Mouse (Mus musculus) myocyte (in vitro differentiated cells): Measurements from ENCODE around the gene Ercc6l2. TPM values are rescaled to one million over a fixed set of nuclear protein-coding genes. Genes with fewer than 3 reads are reported as not detected.

Experiments
- H3K27me3 ChIP-seq: one replicate; pipeline ENCODE4 v1.6.1; 2011; ENCODE audit not compliant: control insufficient read depth, insufficient read depth, insufficient read length
- H3K36me3 ChIP-seq: one replicate; pipeline ENCODE4 v1.6.1; 2011; ENCODE audit not compliant: control insufficient read depth, insufficient read depth
- H3K4me2 ChIP-seq: one replicate; pipeline ENCODE4 v1.6.1; 2011; ENCODE audit warnings: low read depth, control low read depth
- H3K4me3 ChIP-seq: one replicate; pipeline ENCODE4 v1.5.1; 2011; ENCODE audit warnings: mild to moderate bottlenecking, control low read depth, moderate library complexity
- H3K79me2 ChIP-seq: one replicate; pipeline ENCODE4 v1.6.1; 2011; ENCODE audit not compliant: control insufficient read depth, insufficient read depth
- H3ac ChIP-seq: one replicate; pipeline ENCODE4 v1.6.1; 2011; ENCODE audit not compliant: control insufficient read depth, insufficient read length
- CEBPB ChIP-seq: IDR thresholded peaks from 2 replicates; pipeline ENCODE4 v1.6.1; 2011; ENCODE audit warnings: mild to moderate bottlenecking, moderate library complexity; ENCODE audit not compliant: poor library complexity, insufficient read depth, severe bottlenecking
- E2F4 ChIP-seq: IDR thresholded peaks from one replicate; pipeline ENCODE4 v1.6.1; 2011; ENCODE audit warnings: mild to moderate bottlenecking, control low read depth, moderate library complexity; ENCODE audit not compliant: insufficient read depth
- MAX ChIP-seq: IDR thresholded peaks from one replicate; pipeline ENCODE4 v1.6.1; 2011; ENCODE audit warnings: low read depth, mild to moderate bottlenecking, control low read depth
- MYOD1 ChIP-seq, 3 experiments: IDR thresholded peaks; one replicate each; pipeline ENCODE4 v1.6.1; 2011; ENCODE audit warnings: control low read depth in 2 of 3, low read depth in 2 of 3, mild to moderate bottlenecking in 2 of 3, moderate library complexity in 1 of 3; ENCODE audit not compliant: insufficient read length in 2 of 3, control insufficient read depth in 1 of 3
- MYOG ChIP-seq, 3 experiments: IDR thresholded peaks; one replicate each; pipeline ENCODE4 v1.6.1; 2011; ENCODE audit warnings: control low read depth in 2 of 3, low read depth in 2 of 3, mild to moderate bottlenecking in 2 of 3; ENCODE audit not compliant: insufficient read length in 2 of 3, control insufficient read depth in 1 of 3, insufficient read depth in 1 of 3
- POLR2A ChIP-seq: IDR thresholded peaks from one replicate; pipeline ENCODE4 v1.6.1; 2011; ENCODE audit warnings: low read depth, mild to moderate bottlenecking, control low read depth, moderate library complexity; ENCODE audit not compliant: insufficient read length
- POLR2AphosphoS2 ChIP-seq: IDR thresholded peaks from one replicate; pipeline ENCODE4 v1.6.1; 2011; ENCODE audit warnings: low read depth, control low read depth; ENCODE audit not compliant: insufficient read length
- REST ChIP-seq: IDR thresholded peaks from one replicate; pipeline ENCODE4 v1.6.1; 2011; ENCODE audit warnings: mild to moderate bottlenecking, control low read depth, moderate library complexity; ENCODE audit not compliant: insufficient read depth, insufficient read length
- SRF ChIP-seq: IDR thresholded peaks from one replicate; pipeline ENCODE4 v1.6.1; 2011; ENCODE audit warnings: low read depth; ENCODE audit not compliant: control insufficient read depth, insufficient read length
- TCF12 ChIP-seq: IDR thresholded peaks from one replicate; pipeline ENCODE4 v1.6.1; 2011; ENCODE audit warnings: mild to moderate bottlenecking, control low read depth; ENCODE audit not compliant: poor library complexity, insufficient read depth, severe bottlenecking
- TCF3 ChIP-seq: IDR thresholded peaks from one replicate; pipeline ENCODE4 v1.6.1; 2011; ENCODE audit warnings: low read depth, control low read depth; ENCODE audit not compliant: insufficient read length
- USF1 ChIP-seq: IDR thresholded peaks from one replicate; pipeline ENCODE4 v1.6.1; 2011; ENCODE audit warnings: low read depth, mild to moderate bottlenecking, control low read depth, moderate library complexity
- polyA plus RNA-seq: library from polyadenylated mRNA; unstranded; fragments of >200 nt; fragmentation: generic; extraction: Trizol; gene quantifications from one replicate; pipeline ENCODE4 v1.2.1, GENCODE M21; 2012; ENCODE audit warnings: missing spikeins

The Ercc6l2 gene
- polyA plus RNA-seq, result 3.4 TPM

- Histone ChIP-seq H3K27me3 (no peaks in the 10 kb centered on the region), H3K4me3 (peak within 1 kb of the TSS; percentile 44), H3ac (peak within 1 kb of the TSS; percentile 85), H3K4me2 (peak within 1 kb of the TSS; percentile 83), H3K36me3 (no peaks in the 10 kb centered on the region), H3K79me2 (peaks cover 11% of the 10 kb centered on the region)
- TF ChIP-seq SRF (no peak), TCF3 (no peak), MYOG (IDR thresholded peaks at IDR 0.05; ENCODE audit: control insufficient read depth in 1 of 3, insufficient read depth in 1 of 3, insufficient read length in 2 of 3, low read depth in 2 of 3) (peak in 1 of 3 experiments; percentile 39), POLR2AphosphoS2 (peak; percentile 94), REST (no peak), MAX (no peak), USF1 (no peak), MYOD1 (IDR thresholded peaks at IDR 0.05; ENCODE audit: control insufficient read depth in 1 of 3, insufficient read length in 2 of 3, low read depth in 2 of 3) (no peak), E2F4 (peak; percentile 79), POLR2A (peak; percentile 83), TCF12 (no peak), CEBPB (no peak)
These were observed at the start of gene Ercc6l2 for GRCm38 (mm10) chr13:63814746-63815681. Gene Ercc6l2 (plus strand): TSS chr13:63815240.

DNA sequence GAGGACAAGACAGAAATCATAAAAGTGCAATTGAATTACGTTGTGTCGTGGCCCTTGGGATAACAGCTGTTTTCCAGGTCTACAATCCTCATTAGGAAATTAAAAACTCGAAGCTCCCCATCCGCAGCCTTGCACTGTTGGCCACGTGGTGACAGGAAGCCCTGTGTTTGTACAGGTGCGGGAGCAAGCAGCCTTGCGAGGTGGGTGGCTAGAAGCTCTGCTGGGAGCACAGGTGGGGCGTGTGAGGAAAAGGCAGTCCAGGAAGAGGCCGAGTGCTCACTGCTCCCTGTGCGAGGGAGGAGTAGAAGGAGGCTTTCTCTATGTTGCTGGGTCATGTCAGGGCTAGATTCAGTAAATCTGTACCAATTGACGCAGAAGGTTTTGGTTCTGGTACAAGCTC lies 49.0 kb upstream of the Ercc6l2 start:
- H3K36me3 ChIP-seq, result no peaks in the 10 kb centered on the region
- no peaks in the 10 kb centered on the region for H3K79me2 ChIP-seq
- no peak overlapping the region for H3ac ChIP-seq
- TF ChIP-seq CEBPB (no peak), MYOD1 (IDR thresholded peaks at IDR 0.05; ENCODE audit: control insufficient read depth in 1 of 3, insufficient read length in 2 of 3, low read depth in 2 of 3) (no peak), TCF12 (no peak), SRF (no peak), MYOG (IDR thresholded peaks at IDR 0.05; ENCODE audit: control insufficient read depth in 1 of 3, insufficient read depth in 1 of 3, insufficient read length in 2 of 3, low read depth in 2 of 3) (no peak), POLR2A (no peak), TCF3 (no peak), MAX (no peak), E2F4 (no peak), REST (no peak), POLR2AphosphoS2 (no peak), USF1 (no peak)
- H3K27me3 ChIP-seq, result peaks cover 4% of the 10 kb centered on the region
- H3K4me2 ChIP-seq, result no peak overlapping the region
- H3K4me3 ChIP-seq, result no peak overlapping the region

DNA sequence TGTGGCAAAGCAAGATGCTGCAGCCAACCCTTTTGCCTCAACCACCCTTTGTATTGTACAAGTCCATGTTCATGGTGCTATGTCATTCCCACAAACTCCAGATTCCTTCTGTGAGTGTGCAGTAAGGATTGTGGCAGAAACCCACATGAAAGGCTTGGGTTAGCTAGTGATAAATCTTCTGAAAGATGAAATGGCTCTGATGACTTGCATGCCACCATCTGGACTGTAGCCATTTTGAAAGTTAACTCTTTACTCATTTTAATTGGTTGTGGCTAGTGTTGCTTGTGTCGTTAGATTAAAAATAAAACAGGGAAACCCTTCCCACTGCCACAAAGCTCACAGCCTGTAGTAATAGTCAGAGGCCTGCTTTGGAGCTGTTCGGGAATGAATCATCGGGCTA lies 44.0 kb upstream of the Ercc6l2 start:
- no peaks in the 10 kb centered on the region for H3K79me2 ChIP-seq
- no peak overlapping the region for H3ac ChIP-seq
- peaks cover 14% of the 10 kb centered on the region for H3K27me3 ChIP-seq
- no peaks in the 10 kb centered on the region for H3K36me3 ChIP-seq
- TF ChIP-seq SRF, result no peak
- 0 out of 2 replicates have a peak, but pooled peaks have one; percentile 50 for TF ChIP-seq CEBPB
- TF ChIP-seq TCF12, result peak; percentile 9
- peak in 1 of 3 experiments; percentile 21 for TF ChIP-seq MYOD1 (IDR thresholded peaks at IDR 0.05; ENCODE audit: control insufficient read depth in 1 of 3, insufficient read length in 2 of 3, low read depth in 2 of 3)
- peak overlapping the region; percentile 25 for H3K4me2 ChIP-seq
- H3K4me3 ChIP-seq, result no peak overlapping the region

- H3K4me3 ChIP-seq, result no peak overlapping the region
- TF ChIP-seq POLR2AphosphoS2, result no peak
- TF ChIP-seq SRF, result no peak
- TF ChIP-seq TCF12, result no peak
- no peak for TF ChIP-seq MAX
- no peak for TF ChIP-seq MYOG (IDR thresholded peaks at IDR 0.05; ENCODE audit: control insufficient read depth in 1 of 3, insufficient read depth in 1 of 3, insufficient read length in 2 of 3, low read depth in 2 of 3)
- TF ChIP-seq POLR2A, result no peak
- TF ChIP-seq E2F4, result no peak
- no peak for TF ChIP-seq USF1
- no peak for TF ChIP-seq TCF3
- no peak for TF ChIP-seq REST
- TF ChIP-seq CEBPB, result no peak
- TF ChIP-seq MYOD1 (IDR thresholded peaks at IDR 0.05; ENCODE audit: control insufficient read depth in 1 of 3, insufficient read length in 2 of 3, low read depth in 2 of 3), result no peak
- H3K36me3 ChIP-seq, result no peaks in the 10 kb centered on the region
- no peaks in the 10 kb centered on the region for H3K79me2 ChIP-seq
- H3K27me3 ChIP-seq, result peaks cover 5% of the 10 kb centered on the region
- no peak overlapping the region for H3K4me2 ChIP-seq
- no peak overlapping the region for H3ac ChIP-seq
These were observed 36.1 kb upstream of the Ercc6l2 start for GRCm38 (mm10) chr13:63778925-63779324.
